Mouse (Mus musculus): Measurements from ENCODE around the gene Acer1.

- TF ChIP-seq MAX (IDR thresholded peaks at IDR 0.05; ENCODE audit: low read length) (no peak), POLR2A (IDR thresholded peaks at IDR 0.05; ENCODE audit: low read depth, low read length) (no peak), CTCF (conservative IDR thresholded peaks at IDR 0.05 in 1 of 2, IDR thresholded peaks at IDR 0.05 in 1 of 2; ENCODE audit: low read depth in 2 of 2, low read length in 2 of 2) (no peak), RAD21 (IDR thresholded peaks at IDR 0.05; ENCODE audit: low read depth, low read length) (no peak), TBP (conservative IDR thresholded peaks at IDR 0.05; ENCODE audit: low read depth, low read length) (no peak), E2F4 (IDR thresholded peaks at IDR 0.05; ENCODE audit: insufficient replicate concordance, low read depth, low read length) (no peak)
Measured at GRCm38 (mm10) chr17:56979524-56979923, 2.4 kb downstream of the Acer1 start.

Data from CH12.LX (cell line).